Mouse (Mus musculus) spleen, adult 2 months (tissue): ENCODE measurements around the gene Alkbh2. TPM values are rescaled to one million over a fixed set of nuclear protein-coding genes. Genes with fewer than 3 reads are reported as not detected.
A peak's percentile ranks its signal among the peaks of the same experiment; 100 is the strongest.

Source experiments
- DNase-seq, 2 experiments: peaks; one replicate each; pipeline versions ENCODE4 v3.0.0 to v3.0.0-alpha.2; 2012 to 2021; ENCODE audit warnings: low spot score in 2 of 2, low read depth in 1 of 2
- H3K27ac ChIP-seq: fragments of 200-500 bp; 2 replicates; pipeline ENCODE4 v1.5.1; 2012; ENCODE audit warnings: low read length, inconsistent platforms; ENCODE audit not compliant: insufficient read depth
- H3K27me3 ChIP-seq: fragments of 200-500 bp; 2 replicates; pipeline ENCODE4 v1.6.1; 2012; ENCODE audit warnings: mild to moderate bottlenecking, moderate library complexity, low read length, inconsistent platforms; ENCODE audit not compliant: control insufficient read depth, insufficient read depth
- H3K36me3 ChIP-seq: fragments of 200-500 bp; 2 replicates; pipeline ENCODE4 v1.6.1; 2012; ENCODE audit warnings: mild to moderate bottlenecking, low read length, inconsistent platforms; ENCODE audit not compliant: control insufficient read depth, insufficient read depth
- H3K4me1 ChIP-seq: fragments of 200-500 bp; 2 replicates; pipeline ENCODE4 v1.6.1; 2011; ENCODE audit warnings: inconsistent platforms; ENCODE audit not compliant: control insufficient read depth, insufficient read depth, insufficient read length
- H3K4me3 ChIP-seq: fragments of 200-500 bp; 2 replicates; pipeline ENCODE4 v1.5.1; 2011; ENCODE audit warnings: mild to moderate bottlenecking, inconsistent platforms; ENCODE audit not compliant: insufficient read depth, insufficient read length; ENCODE audit errors: extremely low read depth
- CTCF ChIP-seq: fragments of 200-500 bp; IDR thresholded peaks from 2 replicates; pipeline ENCODE4 v1.5.1; 2011; ENCODE audit warnings: mild to moderate bottlenecking, inconsistent platforms; ENCODE audit not compliant: insufficient read depth, insufficient read length, insufficient replicate concordance; ENCODE audit errors: extremely low read depth
- POLR2A ChIP-seq: fragments of 200-500 bp; IDR thresholded peaks from 2 replicates; pipeline ENCODE4 v1.6.1; 2011; ENCODE audit warnings: low read depth, low read length, inconsistent platforms
- WGBS: fragments of 180-500 bp; shearing (Covaris S2); methylation state at CpG from one replicate; pipeline ENCODE4 v1.1.7; 2018; 5-methylcytosine and 5-hydroxymethylcytosine counted together
- polyA plus RNA-seq: library from polyadenylated mRNA; depleted of rRNA; stranded (reverse); fragments of >200 nt; gene quantifications from 2 replicates; pipeline ENCODE4 v1.2.3, GENCODE M21; 2012

Alkbh2 gene
- polyA plus RNA-seq, 1 experiment, result 9.0 TPM

DNA sequence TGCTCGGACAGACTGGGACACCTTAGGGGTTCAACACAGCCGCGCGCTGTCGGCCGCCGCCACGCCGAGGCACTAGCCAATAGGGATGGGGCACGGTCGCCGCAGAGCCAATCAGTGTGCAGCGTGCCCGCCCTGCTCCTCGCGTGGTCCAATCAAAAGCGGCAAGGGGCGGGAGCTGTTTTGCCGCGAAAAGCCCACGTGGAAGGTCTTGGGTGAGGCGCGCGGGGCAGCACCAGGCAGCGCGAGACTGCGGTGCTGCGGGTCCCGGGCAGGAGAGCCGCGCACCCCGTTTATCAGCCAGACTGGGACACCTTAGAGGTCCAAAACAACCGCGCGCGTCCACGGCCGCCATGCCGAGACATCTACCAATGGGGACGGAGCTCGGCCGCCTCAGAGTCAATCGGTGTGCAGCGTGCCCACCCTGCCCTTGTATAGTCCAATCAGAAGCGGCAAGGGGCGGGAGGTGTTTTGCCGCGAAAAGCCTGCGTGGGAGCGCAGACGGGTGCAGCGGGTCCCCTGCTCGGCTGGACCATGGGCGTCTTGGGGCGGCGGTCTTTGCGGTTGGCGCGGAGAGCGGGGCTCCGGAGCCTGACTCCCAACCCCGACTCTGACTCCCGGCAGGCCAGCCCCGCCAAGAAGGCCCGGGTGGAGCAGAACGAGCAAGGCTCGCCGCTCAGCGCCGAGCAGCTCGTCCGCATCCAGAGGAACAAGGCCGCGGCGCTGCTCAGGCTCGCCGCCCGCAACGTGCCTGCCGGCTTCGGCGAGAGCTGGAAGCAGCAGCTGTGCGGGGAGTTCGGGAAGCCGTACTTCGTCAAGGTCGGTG, 2.9 kb upstream of the Alkbh2 start:
- peak; percentile 82 to 90 for DNase-seq
- Histone ChIP-seq H3K27me3 (no peaks in the 10 kb centered on the region), H3K36me3 (no peaks in the 10 kb centered on the region), H3K27ac (peak overlapping the region; percentile 69), H3K4me1 (peaks cover 10% of the 10 kb centered on the region), H3K4me3 (peak overlapping the region; percentile 95)
- TF ChIP-seq POLR2A, result no peak; the same call in 1 of the 2 replicates
- no peak for TF ChIP-seq CTCF
- WGBS, result under 1% methylated on average over 87 of the region's 87 CpGs

DNA sequence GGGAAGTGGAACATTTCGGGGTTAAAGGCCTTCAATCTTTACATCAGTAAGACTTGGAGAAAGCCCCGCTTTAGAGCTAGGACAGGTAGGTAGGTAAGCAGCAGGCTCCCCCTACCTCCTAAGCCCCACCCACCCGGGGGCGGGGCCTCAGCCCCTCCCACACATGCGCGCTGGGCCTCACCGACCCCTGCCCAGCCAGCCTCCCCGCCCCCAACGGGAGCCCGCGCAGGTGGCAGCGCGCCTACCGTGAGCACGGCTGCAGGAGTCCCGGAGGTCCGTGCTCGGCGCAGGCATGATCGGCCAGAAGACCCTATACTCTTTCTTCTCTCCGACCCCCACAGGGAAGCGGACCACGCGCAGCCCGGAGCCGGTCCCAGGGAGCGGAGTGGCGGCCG, 2.2 kb upstream of the Alkbh2 start, which contains the start of gene Ung:
TSS of gene Ung (plus strand) at position 176 of the 395 bp plus-strand sequence.
- H3K27ac ChIP-seq, result peak within 1 kb of the TSS; percentile 69

DNA sequence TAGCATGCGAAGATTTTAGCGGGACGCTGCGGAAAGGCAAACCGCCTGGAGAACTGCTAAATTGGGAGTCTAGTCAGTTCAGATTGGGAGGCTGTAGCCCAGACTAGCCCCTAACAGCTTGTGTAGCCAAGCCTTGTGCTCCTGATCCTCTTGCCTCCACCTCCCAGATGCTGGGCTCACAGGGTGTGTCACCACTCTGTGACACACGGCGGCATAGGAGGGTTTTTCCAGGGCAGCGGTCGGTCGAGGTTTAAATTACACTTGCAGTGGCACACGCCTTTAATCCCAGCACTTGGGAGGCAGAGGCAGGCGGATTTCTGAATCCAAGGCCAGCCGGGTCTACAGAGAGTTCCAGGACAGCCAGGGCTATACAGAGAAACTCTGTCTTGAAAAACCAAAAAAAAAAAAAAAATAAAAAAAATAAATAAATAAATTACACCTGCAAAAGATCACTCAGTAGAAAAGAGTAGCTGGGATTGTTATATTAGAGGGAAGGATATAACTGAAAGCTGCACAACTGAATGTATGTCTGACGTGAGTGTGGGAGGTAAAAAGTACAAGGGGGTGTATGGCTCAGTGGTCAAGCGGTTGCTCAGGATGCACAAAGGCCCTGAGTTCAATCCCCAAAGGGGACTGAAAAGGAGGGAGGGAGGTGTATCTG, 1.7 kb upstream of the Alkbh2 start:
- Histone ChIP-seq H3K27ac (no peak overlapping the region), H3K27me3 (no peaks in the 10 kb centered on the region), H3K4me1 (peaks cover 10% of the 10 kb centered on the region), H3K36me3 (no peaks in the 10 kb centered on the region), H3K4me3 (no peak overlapping the region; the same call in 1 of the 2 replicates)
- TF ChIP-seq CTCF (no peak), POLR2A (no peak)
- 80% methylated on average over 15 of the region's 15 CpGs for WGBS
- no peak for DNase-seq

More for the DNA sequence above, 2.2 kb upstream of the Alkbh2 start, which contains the start of gene Ung:
- no peaks in the 10 kb centered on the region for H3K27me3 ChIP-seq
- no peak for TF ChIP-seq POLR2A
- no peak for TF ChIP-seq CTCF
- peak within 1 kb of the TSS; percentile 95 for H3K4me3 ChIP-seq
- peaks cover 10% of the 10 kb centered on the region for H3K4me1 ChIP-seq
- WGBS, result under 1% methylated on average over 29 of the region's 29 CpGs
- no peaks in the 10 kb centered on the region for H3K36me3 ChIP-seq
- DNase-seq, result peak; percentile 45 to 69

DNA sequence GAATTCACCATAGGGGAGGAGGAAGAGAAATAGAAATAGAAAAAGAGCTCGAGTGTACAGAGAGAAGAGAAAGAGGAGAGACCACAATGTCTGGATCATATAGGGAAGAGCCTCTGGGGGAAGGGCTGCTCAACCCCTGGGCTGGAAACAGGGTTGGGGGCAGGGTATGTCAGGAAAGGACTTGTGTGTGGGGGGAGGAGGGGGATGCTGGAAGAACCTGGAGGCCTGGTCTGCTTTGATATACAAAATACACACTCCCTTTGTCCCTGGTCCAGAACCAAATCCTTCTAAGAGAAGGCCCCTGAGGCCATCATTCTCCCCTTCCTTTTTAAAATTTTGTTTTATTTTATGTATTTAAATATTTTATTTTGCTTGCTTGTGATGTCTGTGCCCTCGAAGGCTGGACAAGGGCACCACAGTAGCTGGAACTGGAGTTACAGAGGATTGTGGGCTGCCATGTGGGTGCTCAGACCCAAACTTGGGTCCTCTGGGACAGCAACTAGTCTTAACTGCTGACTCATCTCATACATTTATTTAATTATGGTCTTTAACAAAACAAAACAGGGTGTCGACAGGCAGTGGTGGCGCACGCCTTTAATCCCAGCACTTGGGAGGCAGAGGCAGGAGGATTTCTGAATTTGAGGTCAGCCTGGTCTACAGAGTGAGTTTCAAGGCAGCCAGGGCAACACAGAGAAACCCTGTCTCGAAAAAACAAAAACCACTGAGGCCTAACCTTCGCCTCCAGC, 1.3 kb downstream of the Alkbh2 start:
- TF ChIP-seq POLR2A, result no peak
- TF ChIP-seq CTCF, result no peak
- Histone ChIP-seq H3K27ac (no peak overlapping the region), H3K27me3 (no peaks in the 10 kb centered on the region), H3K4me1 (peaks cover 5% of the 10 kb centered on the region), H3K36me3 (peaks cover 14% of the 10 kb centered on the region), H3K4me3 (peak overlapping the region; percentile 75; the same call in 1 of the 2 replicates)
- 79% methylated on average over 7 of the region's 7 CpGs for WGBS
- DNase-seq, result no peak

DNA sequence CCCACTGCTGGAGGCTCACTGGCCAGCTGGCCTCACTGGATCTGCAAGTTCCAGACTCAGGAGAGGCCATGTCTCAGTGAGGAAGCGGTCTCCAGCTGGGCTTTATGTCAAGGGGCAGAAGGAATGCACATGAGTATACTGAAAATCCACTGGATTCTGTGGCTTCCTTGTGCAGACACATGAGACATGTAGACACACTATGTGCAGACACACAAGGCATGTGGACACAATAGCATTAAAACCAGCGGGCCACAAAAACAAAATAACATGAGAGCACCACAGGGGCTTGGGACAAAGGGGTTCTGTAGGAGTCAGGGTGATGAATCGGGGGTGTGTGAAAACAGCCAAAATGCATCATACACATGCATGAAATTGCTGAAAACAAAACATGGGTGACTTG, 2.0 kb downstream of the Alkbh2 start:
- Histone ChIP-seq H3K36me3 (peaks cover 16% of the 10 kb centered on the region), H3K27ac (no peak overlapping the region), H3K4me3 (no peak overlapping the region), H3K27me3 (no peaks in the 10 kb centered on the region), H3K4me1 (peaks cover 4% of the 10 kb centered on the region)
- TF ChIP-seq CTCF (no peak), POLR2A (no peak)
- WGBS, result 94% methylated on average over 3 of the region's 3 CpGs
- no peak for DNase-seq

DNA sequence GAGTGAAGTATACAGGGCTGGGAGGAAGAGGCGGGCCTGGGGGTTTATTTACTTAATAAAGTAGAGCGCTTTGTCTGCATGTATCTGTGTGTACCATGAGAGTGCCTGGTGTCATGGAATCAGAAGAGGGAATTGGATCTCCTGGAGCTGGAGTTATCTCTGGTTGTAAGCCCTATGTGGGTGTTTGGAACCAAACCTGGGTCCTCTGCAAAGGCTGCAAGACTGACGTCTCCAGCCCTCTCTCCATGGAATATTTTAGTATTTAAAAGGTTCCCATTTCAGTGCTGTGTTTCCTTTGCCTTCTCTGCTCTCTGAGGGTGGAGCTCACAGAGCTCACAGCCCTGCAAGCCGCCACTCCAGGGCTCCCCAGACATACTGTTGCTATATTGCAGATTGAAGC, 8.2 kb downstream of the Alkbh2 start:
- Histone ChIP-seq H3K27ac (no peak overlapping the region), H3K36me3 (peaks cover 26% of the 10 kb centered on the region), H3K27me3 (no peaks in the 10 kb centered on the region), H3K4me3 (no peak overlapping the region), H3K4me1 (no peaks in the 10 kb centered on the region; the same call in 1 of the 2 replicates)
- DNase-seq, result no peak
- TF ChIP-seq CTCF (no peak), POLR2A (no peak)
- WGBS, result 86% methylated on average over 4 of the region's 4 CpGs
